Mouse (Mus musculus): Measurements from ENCODE around the gene Cltb.

Cltb gene

GRCm38 (mm10) chr13:54560608-54561007, 50.5 kb downstream of the Cltb start:
- DNase-seq, result no peak

GRCm38 (mm10) chr13:54559656-54560055, 51.5 kb downstream of the Cltb start:
- DNase-seq, result no peak

- DNase-seq, result no peak
Observed at GRCm38 (mm10) chr13:54557652-54558051, 53.5 kb downstream of the Cltb start.

- no peak for DNase-seq
Observed at GRCm38 (mm10) chr13:54556796-54557195, 54.3 kb downstream of the Cltb start.

- no peak for DNase-seq
Observed at GRCm38 (mm10) chr13:54556176-54556575, 55.0 kb downstream of the Cltb start.

- no peak for DNase-seq
Observed at GRCm38 (mm10) chr13:54548036-54548435, 63.1 kb downstream of the Cltb start.

Measured in thymus, adult 18-20 months (tissue).